Mouse (Mus musculus) thymus, adult 2 months (tissue): ENCODE results near the gene Neurod2.

ENCODE experiments used
- CTCF ChIP-seq: fragments of 200-500 bp; IDR thresholded peaks from 2 replicates; pipeline ENCODE4 v1.5.1; 2012; ENCODE audit warnings: mild to moderate bottlenecking, control low read depth, low read length, moderate library complexity, borderline replicate concordance; ENCODE audit not compliant: control insufficient read depth, poor library complexity, insufficient read depth; ENCODE audit errors: extremely low read depth
- POLR2A ChIP-seq: fragments of 200-500 bp; IDR thresholded peaks from 2 replicates; pipeline ENCODE4 v1.6.1; 2012; ENCODE audit warnings: mild to moderate bottlenecking, low read length, control low read depth, moderate library complexity; ENCODE audit not compliant: control insufficient read depth, poor library complexity, insufficient read depth; ENCODE audit errors: extremely low read depth

DNA sequence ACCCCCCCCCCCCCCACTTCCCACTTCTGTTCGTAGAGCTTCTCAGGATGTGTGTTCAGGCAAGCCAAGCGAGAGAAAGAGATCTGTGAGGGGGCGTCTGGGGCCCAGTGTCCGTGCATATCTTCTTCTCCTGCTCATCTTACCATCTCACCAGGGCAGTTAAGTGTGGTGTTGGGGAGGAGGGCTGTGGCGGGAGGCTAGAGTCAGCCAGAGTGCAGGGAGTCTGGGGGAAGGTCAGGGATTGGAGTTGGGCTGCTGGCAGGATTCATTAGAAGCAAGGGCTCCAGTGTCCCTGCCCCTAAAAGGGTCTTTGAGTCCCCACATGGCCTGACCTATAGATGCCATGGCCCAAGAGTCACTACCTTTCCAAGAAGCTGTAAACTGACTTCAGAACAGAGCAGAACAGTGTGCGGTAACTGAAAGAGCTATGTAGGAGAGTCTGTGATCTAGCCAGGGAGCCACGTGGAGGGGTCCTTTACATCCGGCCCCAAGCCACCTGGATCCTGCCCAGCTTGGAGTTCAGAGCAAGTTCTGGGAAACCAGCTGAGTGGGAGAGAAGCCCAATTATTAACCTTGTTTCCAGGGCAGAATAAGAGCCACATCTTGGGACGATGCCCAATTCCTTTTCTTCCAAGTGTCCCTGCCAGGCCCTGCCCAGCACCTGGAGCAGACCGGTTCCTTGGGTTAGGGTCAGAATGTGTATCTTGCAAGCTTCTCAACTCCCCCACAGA lies 6.1 kb downstream of the Neurod2 start:
- no peak for TF ChIP-seq CTCF
- no peak for TF ChIP-seq POLR2A
